Mouse (Mus musculus) CD4-positive, CD25-positive, alpha-beta regulatory T cell, adult 9 weeks (primary cell): ENCODE data around the gene Nxph4. TPM values are rescaled to one million over a fixed set of nuclear protein-coding genes. Genes with fewer than 3 reads are reported as not detected.

Source experiments
- polyA plus RNA-seq: library from polyadenylated mRNA; unstranded; fragments of 100-300 nt; shearing (Covaris generic); gene quantifications from one replicate; pipeline ENCODE4 v1.2.1, GENCODE M21; 2017

Nxph4 gene
- not detected for polyA plus RNA-seq

DNA sequence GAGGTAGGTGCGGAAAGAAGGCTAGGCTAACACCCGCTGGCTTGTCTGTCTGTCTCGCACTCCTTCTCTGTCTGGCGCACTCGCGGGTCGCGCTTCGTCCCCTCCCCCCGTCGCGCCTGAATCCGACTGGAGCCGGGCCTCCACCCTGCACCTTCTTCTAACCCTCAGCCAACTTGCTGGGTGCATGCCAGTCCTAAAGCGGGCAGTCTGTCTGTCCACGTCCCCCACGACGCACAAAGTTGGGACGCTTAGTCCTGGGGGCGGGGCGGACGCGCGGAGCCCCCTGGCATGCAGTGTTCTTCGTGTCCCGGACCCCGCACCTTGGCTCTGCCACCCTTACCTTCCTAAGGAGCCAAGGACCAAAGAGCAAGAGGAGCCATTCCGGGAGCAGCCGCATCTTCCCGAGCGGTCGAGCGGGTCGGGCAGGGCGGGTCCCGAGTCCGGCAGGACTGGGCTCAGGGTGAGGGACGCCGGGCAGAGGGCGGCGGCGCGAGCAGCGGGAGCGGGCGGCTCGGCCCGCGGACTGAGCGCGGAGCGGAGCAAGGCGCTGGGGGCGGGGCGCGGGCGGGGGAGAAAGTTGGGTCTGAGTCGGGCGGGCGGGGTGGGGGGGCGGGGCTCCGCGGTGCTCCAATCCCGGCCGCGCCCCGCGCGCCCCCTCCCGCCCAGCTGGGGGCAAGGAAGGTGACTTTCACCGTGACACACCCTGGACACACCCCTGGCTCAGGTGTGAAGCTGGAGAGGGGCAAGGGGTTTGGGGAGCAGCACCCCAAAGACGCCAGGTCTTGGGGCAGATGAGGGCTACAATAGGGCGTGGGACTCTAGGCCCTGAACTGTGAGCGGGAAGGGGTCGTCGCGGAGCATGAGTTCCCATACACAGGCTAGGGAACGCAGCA lies at the start of gene Nxph4:
Gene Nxph4, minus strand, starts transcription at position 524 of the 893 bp plus-strand sequence.

DNA sequence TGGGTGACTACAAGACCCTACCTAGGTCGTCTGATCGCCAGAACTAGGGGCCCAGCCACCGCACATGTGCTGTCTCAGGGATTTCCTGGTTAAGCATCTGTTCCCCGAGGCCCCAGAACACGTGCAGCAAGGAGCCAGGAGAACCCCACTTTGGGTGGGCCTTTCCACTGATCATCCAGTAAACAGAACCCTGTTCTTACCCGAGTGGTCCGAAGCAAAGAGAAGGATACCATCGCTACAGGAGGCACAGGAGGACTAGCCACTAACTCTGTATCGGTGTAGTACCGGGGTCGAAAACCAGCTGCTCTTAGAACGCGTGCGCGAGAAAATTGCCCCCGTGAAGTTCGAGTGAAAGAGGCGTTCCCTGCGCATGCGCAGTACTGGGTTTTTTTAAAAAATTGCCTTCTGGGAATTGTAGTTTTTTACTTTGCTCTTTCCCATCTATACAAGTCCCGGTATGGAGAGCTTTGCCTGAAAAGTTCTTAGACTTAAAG lies 12.2 kb downstream of the Nxph4 start, which contains the start of gene Shmt2:
Gene Shmt2, minus strand, starts transcription at position 357 of the 494 bp plus-strand sequence.

DNA sequence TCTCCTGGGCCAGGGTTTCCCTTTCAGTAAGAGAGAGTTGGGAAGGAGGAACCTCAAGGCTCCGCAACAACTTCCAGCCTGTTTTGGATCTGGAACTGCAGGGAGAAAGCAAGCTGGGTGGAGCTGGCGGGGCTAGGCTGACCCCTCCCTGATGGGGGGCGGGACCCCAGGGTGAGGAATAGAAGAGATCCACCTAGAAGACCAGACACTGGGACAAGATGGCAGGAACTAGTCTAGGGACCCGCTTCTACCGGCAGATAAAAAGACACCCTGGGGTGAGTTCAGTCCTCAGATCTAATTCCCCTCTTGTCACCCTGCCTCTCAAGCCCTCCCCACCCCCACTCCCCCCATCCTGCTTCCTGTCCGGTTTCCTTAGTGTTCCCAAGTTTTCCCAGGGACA lies 19.6 kb downstream of the Nxph4 start, which contains the start of gene Ndufa4l2:
Gene Ndufa4l2, plus strand, starts transcription at position 204 of the 400 bp plus-strand sequence.

DNA sequence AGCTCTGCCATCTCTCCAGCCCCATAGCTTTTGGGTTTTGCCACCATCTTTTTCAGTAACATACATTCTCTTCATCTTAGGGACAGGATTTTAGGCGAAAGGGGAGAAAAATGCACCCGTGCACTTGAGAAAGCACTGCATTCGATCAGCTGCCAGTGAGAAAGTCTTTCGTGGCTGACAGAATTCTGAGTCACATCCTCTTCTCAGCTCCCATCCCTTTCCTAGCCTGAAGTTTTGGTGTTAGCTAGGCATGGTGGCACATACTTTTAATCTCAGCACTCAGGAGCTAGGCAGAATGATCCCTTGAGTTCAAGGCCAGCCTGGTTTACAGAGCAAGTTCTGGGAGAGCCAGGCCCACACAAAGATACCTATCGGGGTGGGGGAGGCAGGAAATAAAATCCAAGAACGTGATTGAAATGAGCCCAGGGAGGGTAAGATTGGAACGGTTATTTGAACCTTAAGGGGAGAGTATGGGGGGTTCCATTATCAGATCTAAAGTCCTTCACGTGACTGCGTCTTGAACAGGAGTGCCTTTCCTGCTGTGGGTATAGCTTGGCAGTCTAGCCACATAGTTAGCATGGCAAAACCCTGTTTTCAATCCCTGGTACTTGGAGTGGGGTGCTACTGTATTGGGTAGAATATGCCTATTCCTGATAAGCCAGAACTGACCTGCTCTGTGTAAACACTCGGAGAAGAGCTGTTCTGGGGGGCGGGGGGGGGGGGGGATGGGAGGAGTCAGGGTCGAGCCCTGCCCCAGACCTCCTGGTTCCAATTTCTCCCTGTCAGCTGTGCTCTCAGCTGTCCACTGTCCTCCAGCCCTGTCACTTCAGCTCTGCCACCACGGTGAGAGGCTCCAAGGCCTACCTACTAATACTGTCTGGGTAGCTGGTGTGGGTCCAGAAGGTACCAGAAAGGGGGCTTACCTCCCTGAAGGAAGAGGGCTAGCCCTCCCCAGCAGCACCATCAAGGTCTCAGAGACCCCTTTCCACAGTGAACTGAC lies 33.2 kb downstream of the Nxph4 start, which contains the start of gene Stac3:
Gene Stac3, plus strand, starts transcription at position 793 of the 1,000 bp plus-strand sequence.

Other genes with a start within 250 kb of the Nxph4 start
- 8.3 TPM for gene Mbd6, start 245.5 kb downstream of the Nxph4 start, polyA plus RNA-seq
- gene Mars, start 222.8 kb downstream of the Nxph4 start, polyA plus RNA-seq = 86.1 TPM
- gene Arhgap9, start 212.6 kb downstream of the Nxph4 start, polyA plus RNA-seq = 101 TPM
- 0.42 TPM for gene Gli1, start 192.6 kb downstream of the Nxph4 start, polyA plus RNA-seq
- gene Inhbe, start 180.1 kb downstream of the Nxph4 start, polyA plus RNA-seq = not detected
- not detected for gene Inhbc, start 164.1 kb downstream of the Nxph4 start, polyA plus RNA-seq
- gene R3hdm2, start 154.2 kb downstream of the Nxph4 start, polyA plus RNA-seq = 11.4 TPM
- 0.47 TPM for gene Stac3, start 32.9 kb downstream of the Nxph4 start, polyA plus RNA-seq
- not detected for gene Ndufa4l2, start 19.6 kb downstream of the Nxph4 start, polyA plus RNA-seq
- gene Shmt2, start 12.1 kb downstream of the Nxph4 start, polyA plus RNA-seq = 106 TPM
- 1.3 TPM for gene Lrp1, start 86.6 kb upstream of the Nxph4 start, polyA plus RNA-seq
- 289 TPM for gene Stat6, start 108.4 kb upstream of the Nxph4 start, polyA plus RNA-seq
- gene Nemp1, start 132.3 kb upstream of the Nxph4 start, polyA plus RNA-seq = 10.1 TPM
- 66.6 TPM for gene Nab2, start 134.0 kb upstream of the Nxph4 start, polyA plus RNA-seq
- gene Myo1a, start 170.6 kb upstream of the Nxph4 start, polyA plus RNA-seq = not detected
- gene Tac2, start 189.9 kb upstream of the Nxph4 start, polyA plus RNA-seq = not detected
- gene Zbtb39, start 205.0 kb upstream of the Nxph4 start, polyA plus RNA-seq = 0.43 TPM
- gene Gpr182, start 217.2 kb upstream of the Nxph4 start, polyA plus RNA-seq = 0.11 TPM
- 0.22 TPM for gene Rdh1, start 225.2 kb upstream of the Nxph4 start, polyA plus RNA-seq
- gene Rdh16f1, start 225.2 kb upstream of the Nxph4 start, polyA plus RNA-seq = not detected
- 0.46 TPM for gene Rdh9, start 241.8 kb upstream of the Nxph4 start, polyA plus RNA-seq